Mouse (Mus musculus) heart, embryonic 15.5 days (tissue): ENCODE measurements around the gene Nmb. TPM values are rescaled to one million over a fixed set of nuclear protein-coding genes. Genes with fewer than 3 reads are reported as not detected.

Experiments used
- ATAC-seq: fragments of 200-750 bp; cut with Nextera tagmentation; replicated peaks from 2 replicates; pipeline ENCODE4 v1.8.0; 2017; ENCODE audit warnings: low read depth, moderate TSS enrichment; ENCODE audit not compliant: insufficient number of reproducible peaks, insufficient read depth, low FRiP score
- H3K27ac ChIP-seq: fragments of 300-500 bp; sonication (generic); 2 replicates; pipeline ENCODE4 v1.5.1; 2015; ENCODE audit warnings: mild to moderate bottlenecking, inconsistent platforms
- H3K27me3 ChIP-seq: fragments of 300-500 bp; sonication (generic); 2 replicates; pipeline ENCODE4 v1.6.1; 2015; ENCODE audit warnings: inconsistent platforms
- H3K36me3 ChIP-seq: fragments of 300-500 bp; sonication (generic); 2 replicates; pipeline ENCODE4 v1.6.1; 2015; ENCODE audit warnings: mild to moderate bottlenecking, inconsistent platforms
- H3K4me1 ChIP-seq: fragments of 300-500 bp; sonication (generic); replicated peaks from 2 replicates; pipeline ENCODE4 v1.6.1; 2015; ENCODE audit warnings: inconsistent platforms
- H3K4me2 ChIP-seq: fragments of 300-500 bp; sonication (generic); 2 replicates; pipeline ENCODE4 v1.6.1; 2015; ENCODE audit warnings: inconsistent platforms, mild to moderate bottlenecking, moderate library complexity
- H3K4me3 ChIP-seq: fragments of 300-500 bp; sonication (generic); 2 replicates; pipeline ENCODE4 v1.5.1; 2015; ENCODE audit warnings: mild to moderate bottlenecking, inconsistent platforms
- H3K9ac ChIP-seq: fragments of 300-500 bp; sonication (generic); 2 replicates; pipeline ENCODE4 v1.6.1; 2015; ENCODE audit warnings: mild to moderate bottlenecking, inconsistent platforms
- H3K9me3 ChIP-seq: fragments of 300-500 bp; sonication (generic); replicated peaks from 2 replicates; pipeline ENCODE4 v1.6.1; 2016; ENCODE audit warnings: inconsistent platforms
- WGBS: fragments of 180-500 bp; shearing (Covaris S2); methylation state at CpG from one replicate; pipeline ENCODE4 v1.1.7; 2015; ENCODE audit warnings: mixed read lengths; 5-methylcytosine and 5-hydroxymethylcytosine counted together
- polyA plus RNA-seq: library from polyadenylated mRNA; unstranded; fragments of >200 nt; fragmentation: Nextera tagmentation; extraction: Ambion mirVana; gene quantifications from 2 replicates; pipeline ENCODE4 v1.2.1, GENCODE M21; 2015

Nmb gene
- polyA plus RNA-seq, 1 experiment from 2014 or later, result 4.6 TPM

DNA sequence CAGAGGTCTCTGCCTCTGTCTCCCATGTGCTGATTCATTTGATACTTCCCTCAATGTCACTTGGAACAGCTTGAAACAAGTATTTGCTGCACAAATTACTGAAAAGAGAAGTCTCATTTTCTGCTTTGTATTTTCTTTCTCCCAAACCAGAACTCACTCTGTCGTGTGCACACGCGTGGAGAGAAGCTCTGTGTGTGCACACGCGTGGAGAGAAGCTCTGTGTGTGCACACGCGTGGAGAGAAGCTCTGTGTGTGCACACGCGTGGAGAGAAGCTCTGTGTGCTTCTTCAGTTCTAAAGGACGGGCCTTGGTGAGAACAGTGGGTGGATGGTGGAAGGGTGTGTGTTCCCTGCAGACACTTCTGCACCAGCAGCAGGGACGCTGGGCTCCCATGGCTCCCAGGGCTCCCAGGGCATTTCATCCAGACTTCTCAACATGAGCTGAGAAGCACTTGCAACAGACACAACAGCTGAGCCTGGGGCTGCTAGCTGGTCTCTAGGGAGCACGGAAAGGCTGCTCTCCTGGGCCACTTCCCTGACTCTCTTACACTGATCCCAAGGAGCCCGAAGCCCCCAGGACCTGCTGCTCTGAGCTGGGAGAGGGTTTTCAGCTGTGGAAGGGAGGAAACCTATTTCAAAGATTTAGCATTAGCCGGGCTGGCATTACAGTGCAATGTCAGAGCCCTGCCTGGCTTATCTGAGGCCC lies 9.9 kb downstream of the Nmb start:
- no peak overlapping the region for H3K4me2 ChIP-seq
- no peak for ATAC-seq
- WGBS, result 91% methylated on average over 14 of the region's 14 CpGs
- no peak overlapping the region for H3K9ac ChIP-seq
- H3K4me3 ChIP-seq, result no peak overlapping the region
- H3K27me3 ChIP-seq, result no peaks in the 10 kb centered on the region
- no peak overlapping the region for H3K27ac ChIP-seq
- peaks cover 1% of the 10 kb centered on the region for H3K4me1 ChIP-seq
- H3K9me3 ChIP-seq, result no peaks in the 10 kb centered on the region
- peaks cover 57% of the 10 kb centered on the region for H3K36me3 ChIP-seq

DNA sequence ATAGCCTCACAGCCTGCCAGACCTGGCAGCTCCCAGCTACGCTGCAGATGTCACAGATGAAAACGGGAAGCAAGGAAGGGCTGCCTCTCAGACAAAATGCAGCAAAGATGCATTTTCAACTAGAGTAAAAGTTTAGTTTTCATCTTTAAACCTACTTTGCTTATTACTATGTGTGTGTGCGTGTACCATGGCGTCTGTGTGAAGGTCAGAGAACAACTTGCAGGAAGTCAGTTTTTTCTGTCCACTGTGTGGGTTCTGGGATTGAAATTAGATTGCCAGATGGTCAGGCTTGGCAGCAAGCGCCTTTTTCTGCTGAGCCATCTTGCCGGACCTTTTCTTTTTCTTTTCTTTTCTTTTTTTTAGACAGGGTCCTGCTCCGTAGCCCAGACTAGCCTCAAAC lies 10.7 kb downstream of the Nmb start:
- WGBS, result 79% methylated on average over 7 of the region's 7 CpGs
- Histone ChIP-seq H3K9me3 (no peaks in the 10 kb centered on the region), H3K9ac (no peak overlapping the region), H3K36me3 (peaks cover 57% of the 10 kb centered on the region), H3K4me3 (no peak overlapping the region), H3K27ac (peak overlapping the region; percentile 39), H3K27me3 (no peaks in the 10 kb centered on the region), H3K4me2 (no peak overlapping the region), H3K4me1 (peaks cover 8% of the 10 kb centered on the region)
- no peak for ATAC-seq

DNA sequence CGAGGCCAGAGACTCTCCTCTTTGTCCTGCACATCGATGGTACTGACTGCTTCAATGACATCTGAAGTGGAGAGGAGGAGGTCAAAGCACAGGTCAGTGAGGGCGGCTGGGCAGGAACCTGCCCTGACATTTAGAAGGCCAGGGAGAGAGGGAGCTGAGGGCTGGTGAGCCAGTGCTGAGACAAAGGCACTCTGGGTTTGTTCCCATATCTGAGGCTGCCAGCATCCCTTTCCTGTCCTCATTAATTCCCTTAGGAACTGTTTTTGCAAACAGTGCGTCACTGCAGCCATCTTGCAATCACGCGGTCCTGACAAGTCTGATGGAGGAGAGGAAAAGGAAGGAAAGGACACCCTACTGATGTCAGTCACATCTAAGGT lies 11.1 kb downstream of the Nmb start:
- H3K4me1 ChIP-seq, result peaks cover 13% of the 10 kb centered on the region
- H3K4me3 ChIP-seq, result no peak overlapping the region
- no peak overlapping the region for H3K9ac ChIP-seq
- no peak overlapping the region for H3K4me2 ChIP-seq
- peaks cover 57% of the 10 kb centered on the region for H3K36me3 ChIP-seq
- no peak for ATAC-seq
- no peaks in the 10 kb centered on the region for H3K9me3 ChIP-seq
- H3K27me3 ChIP-seq, result no peaks in the 10 kb centered on the region
- 64% methylated on average over 6 of the region's 6 CpGs for WGBS
- peak overlapping the region; percentile 39 for H3K27ac ChIP-seq

DNA sequence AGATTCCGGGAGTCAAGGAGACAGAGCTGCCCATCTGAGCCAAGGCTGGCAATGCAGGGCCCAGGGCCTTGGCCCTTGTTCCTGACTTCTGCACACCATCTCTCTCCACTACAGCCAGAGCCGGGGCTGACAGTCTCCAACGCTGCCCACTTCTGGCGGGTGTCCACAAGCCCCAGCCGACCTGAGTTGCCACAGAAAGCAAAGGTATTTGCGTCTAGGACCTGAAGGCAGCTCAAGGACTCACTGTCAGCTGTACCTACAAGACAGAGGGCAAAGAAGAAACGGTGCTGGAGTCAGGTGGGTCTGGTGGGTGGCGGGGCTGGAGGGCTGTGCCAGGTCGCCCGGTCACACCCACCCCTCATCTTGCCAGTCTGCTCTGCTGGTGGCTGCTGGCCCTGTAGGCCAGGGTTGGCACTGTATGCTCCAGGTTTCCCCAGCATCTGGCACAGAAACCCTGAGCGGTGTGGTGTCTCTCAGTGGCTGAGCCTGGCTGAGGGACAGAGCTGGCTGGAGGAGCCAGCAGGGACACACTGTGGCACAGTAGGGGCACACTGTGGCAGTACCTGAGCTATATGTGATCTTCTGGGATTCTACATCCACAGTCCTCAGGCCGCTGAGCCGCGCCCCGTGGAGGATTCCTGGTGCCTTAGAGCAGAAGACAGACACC lies 11.7 kb downstream of the Nmb start:
- no peaks in the 10 kb centered on the region for H3K9me3 ChIP-seq
- 87% methylated on average over 15 of the region's 15 CpGs for WGBS
- peaks cover 57% of the 10 kb centered on the region for H3K36me3 ChIP-seq
- no peak overlapping the region for H3K9ac ChIP-seq
- H3K4me1 ChIP-seq, result peaks cover 16% of the 10 kb centered on the region
- H3K27ac ChIP-seq, result peak overlapping the region; percentile 39; the same call in 1 of the 2 replicates
- ATAC-seq, result no peak
- no peak overlapping the region for H3K4me2 ChIP-seq
- no peaks in the 10 kb centered on the region for H3K27me3 ChIP-seq
- H3K4me3 ChIP-seq, result no peak overlapping the region

DNA sequence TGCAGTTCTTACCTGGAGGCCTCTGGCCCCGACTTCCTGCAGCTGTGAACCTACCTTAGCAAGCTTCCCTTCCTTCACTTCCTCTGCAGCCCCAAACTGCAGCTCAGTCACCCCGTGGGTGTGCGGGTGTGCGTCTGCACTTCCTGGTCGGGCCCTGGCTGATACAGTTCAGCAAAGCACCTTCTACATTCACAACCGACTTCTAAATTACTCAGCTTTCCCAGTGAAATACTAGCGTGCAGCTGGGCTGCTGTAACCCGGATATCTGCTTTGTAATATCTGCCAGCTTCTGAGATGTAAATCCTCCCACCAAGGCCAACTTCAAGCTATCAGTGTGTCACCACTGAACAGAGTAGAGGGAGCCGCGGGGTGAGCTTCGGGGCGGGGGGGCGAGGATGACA lies 15.0 kb downstream of the Nmb start:
- Histone ChIP-seq H3K4me3 (no peak overlapping the region), H3K36me3 (peaks cover 36% of the 10 kb centered on the region), H3K27me3 (no peaks in the 10 kb centered on the region), H3K9ac (no peak overlapping the region), H3K27ac (peak overlapping the region; percentile 73), H3K4me1 (peaks cover 16% of the 10 kb centered on the region), H3K9me3 (no peaks in the 10 kb centered on the region), H3K4me2 (0 out of 2 replicates have a peak overlapping the region, but pooled peaks have one; percentile 8)
- WGBS, result 70% methylated on average over 13 of the region's 13 CpGs
- ATAC-seq, result no peak

DNA sequence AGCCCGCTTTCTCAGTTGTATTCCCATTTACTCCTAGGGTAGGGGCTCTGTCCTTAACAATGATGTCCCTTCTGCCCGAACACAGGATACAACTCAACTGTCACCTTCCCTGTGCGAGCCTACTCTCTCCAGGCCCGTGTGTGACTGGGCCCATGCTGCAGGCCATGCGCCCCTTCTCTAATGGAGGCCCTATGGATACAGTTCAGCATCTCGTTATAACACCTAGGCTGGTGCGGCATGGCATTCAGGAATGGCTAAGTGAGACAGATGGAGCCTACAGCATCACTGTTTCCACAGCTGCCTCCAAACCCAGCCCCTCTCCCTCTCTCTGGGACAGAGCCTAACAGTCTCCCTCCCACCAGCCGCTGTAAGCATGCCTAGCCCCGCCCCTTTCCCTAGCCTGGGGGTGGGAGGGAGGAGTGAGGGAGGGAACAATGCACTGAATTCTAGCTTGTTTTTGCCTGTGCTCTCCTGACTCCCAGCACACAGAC lies 15.8 kb downstream of the Nmb start:
- H3K9me3 ChIP-seq, result no peaks in the 10 kb centered on the region
- H3K27me3 ChIP-seq, result no peaks in the 10 kb centered on the region
- H3K27ac ChIP-seq, result peak overlapping the region; percentile 73
- no peak overlapping the region for H3K4me2 ChIP-seq
- H3K4me3 ChIP-seq, result no peak overlapping the region
- H3K9ac ChIP-seq, result no peak overlapping the region
- H3K4me1 ChIP-seq, result peaks cover 16% of the 10 kb centered on the region
- H3K36me3 ChIP-seq, result peaks cover 34% of the 10 kb centered on the region
- peak; percentile 84 for ATAC-seq
- WGBS, result 43% methylated on average over 9 of the region's 9 CpGs

DNA sequence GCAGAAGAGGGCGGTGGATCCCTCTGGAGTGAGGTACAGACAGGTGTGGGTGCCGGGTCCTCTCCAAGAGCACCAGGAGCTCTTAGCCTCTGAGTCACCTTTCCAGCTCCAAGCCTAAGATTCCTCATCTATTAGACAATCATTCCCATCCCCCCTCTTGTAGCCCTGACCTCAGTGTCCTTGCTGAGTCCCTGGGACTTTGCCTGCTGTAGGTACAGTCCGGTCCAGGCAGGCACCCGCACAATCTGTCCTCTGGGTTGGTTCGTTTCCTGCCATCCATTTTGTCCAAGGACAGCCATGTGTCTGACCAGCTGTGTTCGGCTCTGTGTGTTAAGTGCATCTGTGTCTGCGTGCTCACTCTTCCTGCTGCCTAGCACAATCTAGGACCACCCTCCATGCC lies 16.3 kb downstream of the Nmb start:
- no peak overlapping the region for H3K4me2 ChIP-seq
- ATAC-seq, result no peak
- no peaks in the 10 kb centered on the region for H3K9me3 ChIP-seq
- peaks cover 16% of the 10 kb centered on the region for H3K4me1 ChIP-seq
- peaks cover 29% of the 10 kb centered on the region for H3K36me3 ChIP-seq
- no peak overlapping the region for H3K4me3 ChIP-seq
- peak overlapping the region; percentile 73 for H3K27ac ChIP-seq
- H3K27me3 ChIP-seq, result no peaks in the 10 kb centered on the region
- no peak overlapping the region for H3K9ac ChIP-seq
- 62% methylated on average over 7 of the region's 7 CpGs for WGBS

DNA sequence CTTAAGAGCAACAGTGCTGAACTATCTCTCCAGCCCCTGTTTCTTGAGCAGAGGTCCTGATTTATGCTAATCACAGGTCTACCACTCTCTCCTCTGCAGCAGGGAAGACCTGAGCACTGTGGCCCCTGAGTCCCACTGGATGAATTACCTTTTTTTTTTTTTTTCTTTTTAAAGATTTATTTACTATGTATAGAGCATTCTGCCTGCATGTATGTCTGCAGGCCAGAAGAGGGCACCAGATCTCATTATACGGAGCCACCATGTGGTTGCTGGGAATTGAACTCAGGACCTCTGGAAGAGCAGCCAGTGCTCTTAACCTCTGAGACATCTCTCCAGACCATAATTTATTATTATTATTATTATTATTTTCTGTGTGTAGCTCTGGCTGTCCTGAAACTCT lies 19.2 kb downstream of the Nmb start:
- Histone ChIP-seq H3K27ac (no peak overlapping the region), H3K27me3 (no peaks in the 10 kb centered on the region), H3K4me3 (no peak overlapping the region), H3K4me2 (no peak overlapping the region), H3K9ac (no peak overlapping the region), H3K9me3 (no peaks in the 10 kb centered on the region), H3K4me1 (peaks cover 24% of the 10 kb centered on the region), H3K36me3 (0 out of 2 replicates have a peak, but pooled peaks cover 2% of the 10 kb centered on the region)
- no peak for ATAC-seq
- WGBS, result 14% methylated on average over 1 of the region's 1 CpGs

DNA sequence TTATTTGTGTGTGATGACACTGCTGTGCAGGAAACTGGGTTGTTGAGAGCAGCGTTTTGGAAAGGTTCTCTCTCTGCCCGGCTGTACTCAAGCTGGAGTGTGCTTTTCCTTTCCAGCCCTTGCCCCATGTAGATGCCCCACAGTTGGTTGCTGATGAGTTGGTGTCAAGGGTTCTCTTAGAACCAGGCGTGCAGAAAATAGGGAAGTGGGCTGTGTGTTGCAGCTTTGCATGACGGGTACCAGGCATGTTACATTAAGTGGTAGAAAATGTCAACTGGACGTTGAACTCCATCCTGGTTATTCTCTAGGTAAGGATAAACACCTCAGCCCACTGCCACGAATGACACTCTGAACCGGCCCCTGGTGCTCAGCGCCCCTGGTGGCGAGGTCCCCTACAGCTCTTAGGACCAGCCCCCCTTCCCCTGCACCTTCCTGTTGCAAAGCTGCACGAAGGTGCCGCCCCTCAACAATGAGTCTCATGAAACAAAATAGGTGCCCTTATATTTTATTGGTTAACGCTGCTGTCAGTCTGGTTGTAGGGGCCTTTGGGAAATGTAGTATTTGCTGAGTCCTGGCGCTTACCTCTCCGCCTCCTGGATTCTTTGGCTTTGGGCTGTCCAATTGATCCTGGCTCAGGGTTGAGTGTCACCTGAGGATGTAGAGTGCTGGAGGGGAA lies 21.9 kb downstream of the Nmb start:
- no peak overlapping the region for H3K27ac ChIP-seq
- peak; percentile 79 for ATAC-seq
- 20% methylated on average over 14 of the region's 14 CpGs for WGBS

DNA sequence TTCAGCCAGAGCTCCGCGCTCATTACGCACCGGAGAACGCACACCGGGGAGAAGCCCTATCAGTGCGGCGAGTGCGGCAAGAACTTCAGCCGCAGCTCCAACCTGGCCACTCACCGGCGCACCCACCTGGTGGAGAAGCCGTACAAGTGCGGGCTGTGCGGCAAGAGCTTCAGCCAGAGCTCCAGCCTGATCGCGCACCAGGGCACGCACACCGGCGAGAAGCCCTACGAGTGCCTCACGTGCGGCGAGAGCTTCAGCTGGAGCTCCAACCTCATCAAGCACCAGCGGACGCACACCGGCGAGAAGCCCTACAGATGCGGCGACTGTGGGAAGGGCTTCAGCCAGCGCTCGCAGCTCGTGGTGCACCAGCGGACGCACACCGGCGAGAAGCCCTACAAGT lies 29.1 kb downstream of the Nmb start:
- 57% methylated on average over 37 of the region's 37 CpGs for whole genome bisulfite sequencing
- ATAC-seq, result no peak
- no peak overlapping the region for H3K4me2 ChIP-seq
- H3K36me3 ChIP-seq, result peaks cover 61% of the 10 kb centered on the region
- H3K27ac ChIP-seq, result no peak overlapping the region
- H3K27me3 ChIP-seq, result no peaks in the 10 kb centered on the region
- H3K4me3 ChIP-seq, result no peak overlapping the region
- H3K9ac ChIP-seq, result no peak overlapping the region
- no peaks in the 10 kb centered on the region for H3K9me3 ChIP-seq
- H3K4me1 ChIP-seq, result no peaks in the 10 kb centered on the region; the same call in 1 of the 2 replicates

More for the DNA sequence above, 21.9 kb downstream of the Nmb start:
- Histone ChIP-seq H3K36me3 (no peaks in the 10 kb centered on the region; the same call in 1 of the 2 replicates), H3K9me3 (no peaks in the 10 kb centered on the region), H3K4me3 (peak overlapping the region; percentile 31), H3K9ac (no peak overlapping the region), H3K4me2 (peak overlapping the region; percentile 57), H3K27me3 (no peaks in the 10 kb centered on the region), H3K4me1 (peaks cover 8% of the 10 kb centered on the region)

DNA sequence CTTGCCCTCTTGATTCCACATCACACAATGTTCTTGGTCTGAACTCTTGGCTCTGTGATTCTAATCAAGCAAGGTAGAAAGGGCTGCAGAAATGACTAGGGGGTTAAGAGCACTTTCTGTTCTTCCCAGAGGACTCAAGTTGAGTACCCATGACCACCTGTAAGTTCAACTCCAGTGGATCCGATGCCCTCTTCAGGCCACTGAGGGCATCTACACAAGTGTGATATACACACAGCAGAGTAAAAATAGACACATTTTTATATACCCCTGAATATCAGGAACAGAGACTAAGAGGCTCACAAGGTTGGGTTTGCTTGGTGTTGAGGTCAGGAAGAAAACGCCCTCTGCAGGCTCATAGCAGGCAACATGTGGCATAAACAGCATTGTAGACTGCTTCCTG lies 31.2 kb downstream of the Nmb start:
- peaks cover under 1% of the 10 kb centered on the region; the same call in 1 of the 2 replicates for H3K4me1 ChIP-seq
- H3K27me3 ChIP-seq, result no peaks in the 10 kb centered on the region
- WGBS, result 96% methylated on average over 2 of the region's 2 CpGs
- no peak overlapping the region for H3K27ac ChIP-seq
- no peak for ATAC-seq
- H3K36me3 ChIP-seq, result peaks cover 80% of the 10 kb centered on the region
- no peak overlapping the region for H3K9ac ChIP-seq
- no peaks in the 10 kb centered on the region for H3K9me3 ChIP-seq
- H3K4me2 ChIP-seq, result no peak overlapping the region
- H3K4me3 ChIP-seq, result no peak overlapping the region
